Mouse (Mus musculus) ES-E14 (cell line): ENCODE results near the gene Itga9.

Experiments used
- CHD2 ChIP-seq: IDR thresholded peaks from 2 replicates; pipeline ENCODE4 v1.6.1; 2014; ENCODE audit warnings: mild to moderate bottlenecking, low read depth, low read length, inconsistent platforms
- HCFC1 ChIP-seq: IDR thresholded peaks from 2 replicates; pipeline ENCODE4 v1.6.1; 2012; ENCODE audit warnings: low read length, inconsistent platforms, borderline replicate concordance; ENCODE audit not compliant: insufficient read depth
- MAFK ChIP-seq: IDR thresholded peaks from 2 replicates; pipeline ENCODE4 v1.6.1; 2014; ENCODE audit warnings: mild to moderate bottlenecking, low read depth, low read length, inconsistent platforms; ENCODE audit not compliant: insufficient read depth
- ZC3H11A ChIP-seq: IDR thresholded peaks from 2 replicates; pipeline ENCODE4 v1.6.1; 2012; ENCODE audit warnings: low read depth, mild to moderate bottlenecking, inconsistent platforms, low read length, borderline replicate concordance

GRCm38 (mm10) chr9:118841907-118842432 is 235.5 kb downstream of the Itga9 start:
- TF ChIP-seq HCFC1, result no peak
- TF ChIP-seq CHD2, result no peak
- TF ChIP-seq MAFK, result no peak
- no peak for TF ChIP-seq ZC3H11A
